ENCODE assay signal across 1 mouse cellular context in genomic region chr12:36041703-36042347, GRCm38 (mm10).
TF ChIP-seq lines count a peak whose summit lies in the region.

No protein-coding gene starts in this region.

TF ChIP-seq in CH12.LX, 34 proteins besides CTCF, POLR2A, EP300 and RAD21:
- TF ChIP-seq PAX5 (IDR thresholded peaks at IDR 0.05; ENCODE audit: low read length) (no peak), ZKSCAN1 (IDR thresholded peaks at IDR 0.05; ENCODE audit: borderline replicate concordance, low read depth, low read length) (no peak), SMC3 (IDR thresholded peaks at IDR 0.05; ENCODE audit: low read depth, low read length) (no peak), ELF1 (IDR thresholded peaks at IDR 0.05; ENCODE audit: low read depth, low read length) (no peak), USF2 (conservative IDR thresholded peaks at IDR 0.05; ENCODE audit: low read depth, low read length) (no peak), USF1 (IDR thresholded peaks at IDR 0.05; ENCODE audit: low read depth, low read length) (no peak), ZMIZ1 (IDR thresholded peaks at IDR 0.05; ENCODE audit: low read depth, low read length) (no peak), MYC (IDR thresholded peaks at IDR 0.05; ENCODE audit: low read depth, low read length) (no peak), ZNF384 (IDR thresholded peaks at IDR 0.05; ENCODE audit: low read depth, low read length) (no peak), POLR2AphosphoS2 (IDR thresholded peaks at IDR 0.05; ENCODE audit: low read depth, low read length) (no peak), E2F4 (IDR thresholded peaks at IDR 0.05; ENCODE audit: insufficient replicate concordance, low read depth, low read length) (no peak), NELFE (IDR thresholded peaks at IDR 0.05; ENCODE audit: low read depth, low read length) (no peak), ZC3H11A (IDR thresholded peaks at IDR 0.05; ENCODE audit: low read depth, low read length) (no peak), SIN3A (IDR thresholded peaks at IDR 0.05; ENCODE audit: low read length) (no peak), JUND (conservative IDR thresholded peaks at IDR 0.05; ENCODE audit: low read depth, low read length) (no peak), UBTF (IDR thresholded peaks at IDR 0.05; ENCODE audit: low read depth, low read length) (no peak), KAT2A (IDR thresholded peaks at IDR 0.05; ENCODE audit: insufficient replicate concordance, low read length) (no peak)
